Mouse (Mus musculus) T-helper 1 cell (primary cell): ENCODE results near the gene Lrrc8b.

Source experiments
- in situ Hi-C: fragments of 300-600 bp; cut with MboI, MseI; formaldehyde crosslinking; loops from one replicate; pipeline ENCODE4 v1.15.1; 2025; ENCODE audit warnings: high pct_unique_total_duplicates

Lrrc8b gene

DNA sequence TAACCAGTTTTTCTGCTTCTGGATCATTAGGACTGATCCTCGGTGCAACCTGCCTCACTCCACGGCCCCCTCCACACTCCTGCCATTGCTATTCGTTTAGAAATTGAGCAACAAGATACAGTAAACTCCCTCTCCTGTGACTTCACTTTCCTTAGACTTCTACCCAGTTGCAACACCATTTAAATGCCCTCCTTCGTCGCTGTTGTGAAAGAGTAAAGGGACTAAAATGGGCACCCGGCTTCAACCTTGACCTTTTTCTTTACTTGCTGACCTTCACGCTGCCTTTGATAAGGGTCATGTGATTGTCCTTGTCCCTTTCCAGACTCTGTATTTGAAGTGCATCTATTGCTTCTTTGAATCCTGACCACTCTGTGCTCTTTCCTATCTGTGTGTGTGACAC lies 2.8 kb downstream of the Lrrc8b start:
- in situ Hi-C loops: no loop called here

DNA sequence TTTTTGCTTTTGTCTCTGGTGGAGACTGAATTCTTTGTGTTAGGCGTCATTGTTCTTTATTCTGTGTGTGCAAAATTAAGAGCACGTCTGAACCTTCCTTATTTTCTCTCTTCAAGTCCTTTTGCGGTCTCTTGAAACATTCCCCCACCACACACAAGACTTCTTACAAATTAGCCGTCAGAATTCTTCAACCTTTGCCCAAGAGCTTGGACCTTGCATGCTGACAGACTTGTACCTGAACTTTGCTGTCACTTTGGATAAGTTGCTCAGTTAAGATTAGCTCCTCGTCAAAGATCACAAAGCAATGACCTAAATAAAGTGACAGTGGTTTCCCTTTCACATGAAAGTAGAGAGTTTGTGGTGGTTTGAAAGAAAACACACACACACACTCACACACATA lies 3.3 kb downstream of the Lrrc8b start:
- in situ Hi-C loops: no loop called here

GRCm38 (mm10) chr5:105425587-105425986 lies 10.0 kb downstream of the Lrrc8b start:
- in situ Hi-C loops: no loop called here

- in situ Hi-C loops: no loop called here
Measured at GRCm38 (mm10) chr5:105427326-105427725, 11.8 kb downstream of the Lrrc8b start.

DNA sequence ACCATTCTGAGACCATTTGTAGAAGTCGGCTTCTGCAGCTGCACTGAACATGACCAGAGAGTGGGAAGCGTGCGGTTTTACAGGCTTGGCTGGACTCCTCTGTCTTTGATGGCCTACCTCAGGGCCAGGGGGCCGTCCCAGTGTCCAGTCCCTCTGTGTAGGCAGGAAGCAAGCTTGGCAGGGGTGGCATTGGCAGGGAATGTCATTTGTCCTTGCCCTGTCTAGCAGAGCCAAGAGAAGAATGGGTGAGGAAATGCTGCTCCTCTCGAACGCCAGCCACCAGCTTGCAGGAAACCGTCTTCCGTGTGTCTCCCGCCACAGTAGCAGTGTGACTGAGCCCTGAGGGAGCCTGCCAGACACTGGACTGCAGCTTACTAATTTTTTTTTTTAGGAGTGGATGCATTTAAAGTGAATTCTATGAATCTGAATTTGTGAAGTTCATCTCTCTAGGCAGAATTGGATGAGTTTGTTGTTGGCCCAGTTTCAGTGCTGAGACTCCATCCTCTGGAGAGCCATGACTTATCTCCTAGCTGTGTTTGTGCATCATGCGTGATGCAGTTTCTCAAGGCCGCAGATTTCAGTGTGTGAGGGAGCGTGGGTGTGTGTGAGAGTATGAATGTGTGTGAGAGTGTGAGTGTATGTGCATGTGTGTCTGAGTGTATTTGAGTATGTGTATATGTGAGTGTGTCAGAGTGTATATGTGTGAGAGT lies 12.8 kb downstream of the Lrrc8b start:
- in situ Hi-C loops: no loop called here

DNA sequence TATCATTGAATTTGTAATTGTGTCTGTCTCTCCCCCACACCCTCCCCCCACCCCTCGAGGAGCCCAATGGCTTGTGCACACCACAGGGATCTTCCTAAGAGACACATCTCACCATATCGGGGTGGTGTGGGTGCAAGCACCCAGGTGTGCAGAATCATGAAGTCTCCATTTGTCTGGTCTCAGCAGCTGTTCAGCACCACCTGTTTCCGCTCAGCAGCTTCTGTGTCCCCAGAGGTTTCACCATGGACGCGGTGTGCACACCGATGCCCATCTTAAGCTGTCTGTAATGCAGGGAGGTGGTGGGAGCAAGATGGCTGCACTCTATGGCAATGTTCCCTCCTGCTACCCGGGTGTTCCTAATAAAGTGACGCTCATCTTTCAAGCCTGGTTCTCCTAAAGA lies 14.6 kb downstream of the Lrrc8b start:
- in situ Hi-C loops: no loop called here

DNA sequence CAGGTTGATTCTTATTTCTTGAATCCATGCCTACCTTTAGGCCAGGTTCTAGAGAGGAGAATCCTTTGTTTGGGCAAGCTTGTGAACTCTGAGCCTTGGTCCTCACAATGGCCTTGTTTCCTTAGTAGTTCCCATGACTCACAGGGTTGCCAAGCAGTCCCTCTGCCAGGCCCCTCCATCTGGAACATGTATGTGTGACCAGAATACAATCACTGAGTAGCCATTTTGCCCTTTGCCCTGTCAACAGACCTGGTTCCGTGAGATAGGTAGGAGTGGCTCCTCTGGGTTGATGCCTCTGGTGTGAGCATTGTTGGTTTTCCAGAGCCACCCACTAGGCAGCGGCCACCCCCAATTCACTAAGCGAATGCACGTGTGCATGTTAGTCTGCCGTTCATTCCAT lies 24.0 kb downstream of the Lrrc8b start:
- in situ Hi-C loops: no loop called here

GRCm38 (mm10) chr5:105440992-105441535 lies 25.5 kb downstream of the Lrrc8b start:
- in situ Hi-C loops: no loop called here

GRCm38 (mm10) chr5:105442212-105443000 lies 26.8 kb downstream of the Lrrc8b start:
- in situ Hi-C loops: no loop called here

- in situ Hi-C loops: no loop called here
Measured at GRCm38 (mm10) chr5:105443057-105443815, 27.7 kb downstream of the Lrrc8b start.

DNA sequence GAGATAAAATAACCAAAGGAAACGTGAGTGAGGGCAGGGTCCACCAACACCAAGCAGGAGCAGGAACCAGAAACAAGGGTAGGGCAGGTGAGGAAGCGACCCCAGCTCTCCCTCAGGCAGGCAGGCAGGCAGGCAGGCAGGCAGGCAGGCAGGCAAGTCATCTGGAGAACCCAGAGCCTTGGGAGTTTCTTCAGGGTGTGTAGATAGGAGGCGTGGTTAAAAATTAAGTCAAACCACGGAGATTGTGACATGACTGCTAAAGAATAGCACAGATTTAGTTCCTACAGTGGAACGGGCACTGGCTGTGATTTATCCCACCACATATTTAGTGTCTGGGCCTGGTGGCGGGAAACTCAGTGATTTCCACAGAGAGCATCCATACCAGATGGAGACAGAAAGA lies 30.1 kb downstream of the Lrrc8b start:
- in situ Hi-C loops: no loop called here

- in situ Hi-C loops: no loop called here
Measured at GRCm38 (mm10) chr5:105454105-105454504, 38.5 kb downstream of the Lrrc8b start.

GRCm38 (mm10) chr5:105459077-105459476 lies 43.5 kb downstream of the Lrrc8b start:
- in situ Hi-C loops: no loop called here

DNA sequence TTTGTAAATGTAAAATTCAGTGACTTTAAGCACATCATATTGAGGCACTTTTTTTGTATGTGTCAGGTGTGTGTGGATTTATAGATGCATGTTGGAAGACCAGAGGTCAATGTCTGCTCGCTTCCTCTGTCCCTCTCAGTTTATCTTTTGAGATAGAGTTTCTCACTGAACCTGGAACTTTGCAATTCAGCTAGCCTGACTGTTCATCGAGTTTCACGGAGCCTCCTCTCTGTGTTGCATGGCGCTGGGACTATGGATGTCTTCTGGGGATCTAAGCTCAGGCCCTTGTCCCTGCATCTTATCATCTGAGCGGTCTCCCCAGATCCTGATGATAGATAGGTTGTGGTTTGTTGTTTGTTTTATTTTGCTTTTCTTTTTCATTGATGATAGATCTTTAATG lies 45.0 kb downstream of the Lrrc8b start:
- in situ Hi-C loops: no loop called here

GRCm38 (mm10) chr5:105461076-105461475 lies 45.5 kb downstream of the Lrrc8b start:
- in situ Hi-C loops: no loop called here

GRCm38 (mm10) chr5:105464671-105465070 lies 49.1 kb downstream of the Lrrc8b start:
- in situ Hi-C loops: no loop called here

GRCm38 (mm10) chr5:105465550-105465949 lies 50.0 kb downstream of the Lrrc8b start:
- in situ Hi-C loops: no loop called here

DNA sequence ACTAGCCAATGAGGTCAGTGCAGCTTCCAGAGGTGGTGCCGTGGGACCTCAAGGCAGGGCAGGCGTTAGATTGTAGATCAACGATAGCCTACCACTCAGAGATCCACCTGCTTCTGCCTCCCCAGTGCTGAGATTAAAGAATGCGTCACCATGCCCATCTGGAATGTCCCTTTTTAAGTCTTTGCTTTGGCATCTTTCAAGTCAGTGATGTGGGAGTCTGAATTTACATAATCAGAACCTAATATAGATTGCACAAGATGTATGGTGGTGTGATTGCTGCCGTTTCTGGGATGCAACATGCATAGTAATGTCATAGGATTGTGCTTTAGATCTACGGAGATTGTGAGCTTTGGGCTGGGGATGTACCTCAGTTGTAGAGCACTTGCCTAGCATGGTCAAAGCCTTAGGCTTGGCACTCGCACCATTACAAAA lies 50.9 kb downstream of the Lrrc8b start:
- in situ Hi-C loops: no loop called here

DNA sequence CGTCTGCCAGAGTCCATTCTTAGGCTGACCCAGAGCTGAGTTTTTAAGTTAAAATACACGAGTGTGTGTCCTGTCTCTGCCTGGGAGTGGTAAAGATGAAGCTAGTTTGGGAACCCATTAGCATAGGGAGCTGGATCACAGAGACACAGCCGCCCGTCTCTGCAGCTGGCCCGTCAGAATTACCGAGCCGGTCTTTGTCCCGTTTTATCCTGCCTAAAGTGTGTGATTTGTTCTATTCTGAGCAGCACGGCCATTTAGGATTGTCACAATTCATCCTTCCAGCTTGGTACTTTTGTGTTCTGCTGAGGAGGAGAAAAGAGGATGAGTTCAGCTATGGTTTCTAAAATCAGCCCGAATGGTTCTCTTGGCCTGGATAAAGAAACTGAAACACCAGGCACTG lies 51.7 kb downstream of the Lrrc8b start:
- in situ Hi-C loops: no loop called here

DNA sequence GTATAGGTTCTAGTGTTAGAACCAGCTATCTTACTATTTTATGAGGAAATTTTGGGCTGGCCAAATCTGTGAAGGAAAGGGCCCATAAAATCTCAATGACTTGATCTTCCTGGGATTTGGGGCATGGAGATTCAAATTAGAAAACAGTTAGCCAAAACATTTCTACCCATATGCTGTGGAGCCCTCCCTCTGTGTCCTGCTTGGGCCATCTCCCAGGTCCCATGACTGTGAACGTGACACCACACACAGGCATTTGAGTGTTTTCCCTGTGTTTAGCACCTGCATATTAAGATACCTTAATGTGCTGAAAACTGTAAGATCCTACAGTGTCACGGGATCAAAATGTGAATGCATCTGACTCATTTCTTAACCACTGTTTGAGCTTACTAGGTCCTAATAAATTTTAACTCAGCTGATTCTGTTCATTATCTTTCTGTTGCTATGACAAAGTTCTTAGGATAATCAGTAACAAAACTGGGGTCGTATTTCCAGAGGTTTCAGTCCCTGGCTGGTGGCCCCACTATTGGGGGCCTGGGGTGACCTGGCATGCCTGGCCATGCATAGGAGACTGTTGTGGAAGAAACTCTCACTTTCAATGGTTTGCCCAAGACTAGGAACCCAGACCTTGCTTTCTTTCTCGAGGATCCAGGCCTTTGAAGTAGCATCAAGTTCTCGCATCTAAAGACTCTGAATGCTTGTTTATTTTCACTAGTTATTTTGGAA lies 57.6 kb downstream of the Lrrc8b start:
- in situ Hi-C loops: no loop called here

- in situ Hi-C loops: no loop called here
Measured at GRCm38 (mm10) chr5:105477527-105477926, 62.0 kb downstream of the Lrrc8b start.
